Mouse (Mus musculus) kidney, postnatal 0 days (tissue): ENCODE measurements around the gene Retreg2. TPM values are rescaled to one million over a fixed set of nuclear protein-coding genes. Genes with fewer than 3 reads are reported as not detected.

Experiments
- ATAC-seq: fragments of 200-750 bp; cut with Nextera tagmentation; replicated peaks from 2 replicates; pipeline ENCODE4 v1.8.0; 2017; ENCODE audit warnings: low read depth, moderate number of reproducible peaks, moderate TSS enrichment, moderate library complexity; ENCODE audit not compliant: low FRiP score
- DNase-seq: peaks from one replicate; pipeline ENCODE4 v3.0.0-alpha.2; 2016; ENCODE audit warnings: low spot score
- H3K27ac ChIP-seq: fragments of 300-500 bp; sonication (generic); 2 replicates; pipeline ENCODE4 v1.5.1; 2014; ENCODE audit warnings: mild to moderate bottlenecking
- H3K27me3 ChIP-seq: fragments of 300-500 bp; sonication (generic); 2 replicates; pipeline ENCODE4 v1.6.1; 2014; ENCODE audit warnings: low read length, mixed read lengths; ENCODE audit not compliant: insufficient read depth
- H3K36me3 ChIP-seq: fragments of 300-500 bp; sonication (generic); 2 replicates; pipeline ENCODE4 v1.6.1; 2014; ENCODE audit warnings: low read length, mixed read lengths; ENCODE audit not compliant: insufficient read depth
- H3K4me1 ChIP-seq: fragments of 300-500 bp; sonication (generic); replicated peaks from 2 replicates; pipeline ENCODE4 v1.6.1; 2014; ENCODE audit warnings: antibody characterized with exemption, low read length, mixed read lengths; ENCODE audit not compliant: insufficient read depth
- H3K4me2 ChIP-seq: fragments of 300-500 bp; sonication (generic); 2 replicates; pipeline ENCODE4 v1.6.1; 2014; ENCODE audit warnings: mild to moderate bottlenecking, low read length, moderate library complexity, mixed read lengths
- H3K4me3 ChIP-seq: fragments of 300-500 bp; sonication (generic); replicated peaks from 2 replicates; pipeline ENCODE4 v1.5.1; 2014; ENCODE audit warnings: low read depth, low read length
- H3K9ac ChIP-seq: fragments of 300-500 bp; sonication (generic); 2 replicates; pipeline ENCODE4 v1.6.1; 2014; ENCODE audit warnings: low read depth, low read length
- H3K9me3 ChIP-seq: fragments of 300-500 bp; sonication (generic); replicated peaks from 2 replicates; pipeline ENCODE4 v1.6.1; 2016; ENCODE audit warnings: low read length, inconsistent platforms, mixed read lengths
- CTCF ChIP-seq: IDR thresholded peaks from 2 replicates; pipeline ENCODE4 v1.5.1; 2016; ENCODE audit warnings: antibody characterized with exemption, low read depth, mild to moderate bottlenecking, moderate library complexity
- WGBS: fragments of 180-500 bp; shearing (Covaris S2); extraction: QIAGEN DNeasy Blood & Tissue Kit; methylation state at CpG from one replicate; pipeline ENCODE4 v1.1.7; 2014; 5-methylcytosine and 5-hydroxymethylcytosine counted together
- polyA plus RNA-seq: library from polyadenylated mRNA; unstranded; fragments of >200 nt; fragmentation: Nextera tagmentation; extraction: Ambion mirVana; gene quantifications from 2 replicates; pipeline ENCODE4 v1.2.1, GENCODE M21; 2015

The Retreg2 gene
- polyA plus RNA-seq, 1 experiment from 2014 or later: 52.0 TPM

DNA sequence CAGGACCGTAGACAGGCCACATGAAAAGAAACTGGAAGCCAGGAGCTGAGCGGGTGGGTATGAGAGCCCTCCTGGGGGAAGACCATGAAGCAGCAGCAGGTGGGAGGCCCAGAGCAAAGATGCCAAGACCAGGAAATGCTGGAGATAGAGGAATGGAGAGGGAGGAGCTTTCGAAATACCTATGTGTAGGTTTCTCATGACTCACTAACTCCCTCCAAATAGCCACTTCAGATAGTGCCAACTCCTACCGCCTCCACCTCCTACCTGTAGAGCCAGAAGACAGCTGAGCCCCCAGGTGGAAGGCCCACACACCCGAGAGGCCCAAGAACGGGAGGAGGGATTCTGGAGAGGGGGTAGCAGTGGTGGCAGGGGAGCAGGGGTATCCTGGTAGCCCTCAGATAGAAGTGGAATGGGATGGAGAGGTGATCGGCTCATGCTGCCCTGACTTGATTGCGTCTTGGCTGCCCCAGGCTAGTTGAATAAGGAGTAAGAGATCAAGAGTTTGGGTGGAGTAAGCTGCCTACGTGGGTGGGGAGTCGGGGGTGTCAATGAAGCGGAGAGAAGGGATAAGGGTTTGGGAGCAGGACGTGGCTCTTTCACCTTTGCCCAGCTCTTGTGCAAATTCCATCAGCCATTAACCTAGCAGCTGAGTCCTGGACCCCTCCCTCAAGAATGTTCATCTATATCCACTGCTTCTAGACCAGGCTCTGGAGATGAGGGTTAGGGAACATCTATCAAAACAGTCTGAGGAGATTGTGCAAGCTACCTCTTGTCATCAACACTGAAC is 9.0 kb upstream of the Retreg2 start, which contains the start of gene Slc23a3:
TSS of gene Slc23a3 (minus strand) at position 470 of the 787 bp plus-strand sequence.
- no peaks in the 10 kb centered on the region for H3K9me3 ChIP-seq
- WGBS: 43% methylated on average over 12 of the region's 12 CpGs
- no peak for TF ChIP-seq CTCF

DNA sequence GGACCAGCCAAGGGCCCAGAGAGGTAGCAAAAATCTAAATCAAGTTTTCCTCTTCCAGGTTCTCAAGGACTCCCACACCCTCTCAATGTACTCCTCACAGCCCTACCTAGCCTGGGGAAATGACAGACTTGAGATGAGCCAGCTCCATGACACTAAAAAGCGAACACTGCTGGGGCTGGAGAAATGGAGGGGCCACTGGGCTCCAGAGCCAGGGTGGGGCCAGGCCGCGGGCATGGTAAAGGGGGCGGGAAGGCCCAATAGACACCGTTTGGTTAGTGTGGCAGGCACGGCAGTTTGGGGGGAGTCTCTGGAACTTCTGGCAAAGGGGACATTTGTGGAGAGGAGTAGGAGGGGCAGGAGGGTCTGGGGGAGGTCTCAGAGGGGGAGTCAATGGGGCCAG is 6.3 kb upstream of the Retreg2 start:
- Histone ChIP-seq H3K4me2 (no peak overlapping the region), H3K27ac (no peak overlapping the region), H3K9me3 (no peaks in the 10 kb centered on the region), H3K27me3 (no peaks in the 10 kb centered on the region), H3K4me1 (peaks cover 7% of the 10 kb centered on the region; the same call in 1 of the 2 replicates), H3K9ac (no peak overlapping the region), H3K36me3 (peaks cover 20% of the 10 kb centered on the region), H3K4me3 (no peak overlapping the region)
- DNase-seq (no peak), ATAC-seq (no peak)
- WGBS: 81% methylated on average over 6 of the region's 6 CpGs
- TF ChIP-seq CTCF: no peak

More for the DNA sequence above, 9.0 kb upstream of the Retreg2 start, which contains the start of gene Slc23a3:
- H3K4me1 ChIP-seq: no peaks in the 10 kb centered on the region
- H3K4me3 ChIP-seq: no peak within 1 kb of the TSS
- H3K27ac ChIP-seq: peak within 1 kb of the TSS; percentile 47; the same call in 1 of the 2 replicates
- H3K4me2 ChIP-seq: peak within 1 kb of the TSS; percentile 33; the same call in 1 of the 2 replicates
- DNase-seq: peak; percentile 42
- H3K9ac ChIP-seq: no peak within 1 kb of the TSS
- H3K27me3 ChIP-seq: no peaks in the 10 kb centered on the region
- ATAC-seq: peak; percentile 85
- H3K36me3 ChIP-seq: peaks cover 16% of the 10 kb centered on the region

DNA sequence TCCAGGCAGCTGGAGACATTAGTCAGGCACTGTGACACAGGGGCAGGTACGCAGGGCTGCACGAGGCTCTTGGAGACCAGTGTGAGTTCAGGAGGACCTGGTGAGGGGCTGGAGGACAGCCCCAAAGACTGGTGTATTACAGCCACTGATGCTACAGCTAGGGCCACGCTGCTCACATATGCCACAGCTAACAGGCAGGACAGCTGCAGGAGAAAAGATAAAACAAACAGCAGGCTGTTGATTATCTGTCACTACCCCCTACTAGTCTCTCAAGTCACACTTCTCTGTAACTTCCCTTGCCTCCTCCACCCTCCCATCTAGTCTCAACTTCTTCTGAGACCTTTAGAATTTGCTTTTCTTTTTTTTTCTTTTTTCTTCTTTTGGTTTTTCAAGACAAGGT is 5.8 kb upstream of the Retreg2 start:
- Histone ChIP-seq H3K9ac (no peak overlapping the region), H3K36me3 (peaks cover 20% of the 10 kb centered on the region), H3K27me3 (no peaks in the 10 kb centered on the region), H3K4me2 (no peak overlapping the region), H3K27ac (no peak overlapping the region), H3K4me3 (no peak overlapping the region), H3K4me1 (peaks cover 7% of the 10 kb centered on the region; the same call in 1 of the 2 replicates), H3K9me3 (no peaks in the 10 kb centered on the region)
- ATAC-seq (no peak), DNase-seq (no peak)
- TF ChIP-seq CTCF: no peak
- WGBS: 69% methylated on average over 3 of the region's 3 CpGs

DNA sequence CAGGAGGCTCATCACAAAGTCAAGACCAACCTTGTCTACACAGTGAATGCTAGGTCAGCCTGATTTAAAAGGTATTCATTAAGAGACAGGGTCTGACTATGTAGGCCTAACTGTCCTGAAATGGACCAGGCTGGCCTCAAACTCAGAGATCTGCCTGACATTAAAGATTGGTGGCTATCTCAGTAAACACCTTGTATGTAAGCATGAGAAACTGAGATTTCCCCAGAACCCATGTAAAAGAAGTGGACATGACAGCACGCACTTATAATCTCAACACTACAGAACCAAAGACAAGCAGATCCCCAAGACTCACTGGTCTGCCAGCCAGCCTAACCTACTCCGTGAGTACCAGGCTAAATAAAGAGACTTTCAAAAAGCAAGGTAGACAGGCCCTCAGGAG is 4.1 kb upstream of the Retreg2 start:
- Histone ChIP-seq H3K36me3 (peaks cover 20% of the 10 kb centered on the region), H3K9ac (no peak overlapping the region), H3K27me3 (no peaks in the 10 kb centered on the region), H3K9me3 (no peaks in the 10 kb centered on the region), H3K4me1 (peaks cover 11% of the 10 kb centered on the region; the same call in 1 of the 2 replicates), H3K4me3 (no peak overlapping the region), H3K4me2 (no peak overlapping the region), H3K27ac (no peak overlapping the region)
- no peak for ATAC-seq
- DNase-seq: no peak
- WGBS: 98% methylated on average over 2 of the region's 2 CpGs
- TF ChIP-seq CTCF: no peak

DNA sequence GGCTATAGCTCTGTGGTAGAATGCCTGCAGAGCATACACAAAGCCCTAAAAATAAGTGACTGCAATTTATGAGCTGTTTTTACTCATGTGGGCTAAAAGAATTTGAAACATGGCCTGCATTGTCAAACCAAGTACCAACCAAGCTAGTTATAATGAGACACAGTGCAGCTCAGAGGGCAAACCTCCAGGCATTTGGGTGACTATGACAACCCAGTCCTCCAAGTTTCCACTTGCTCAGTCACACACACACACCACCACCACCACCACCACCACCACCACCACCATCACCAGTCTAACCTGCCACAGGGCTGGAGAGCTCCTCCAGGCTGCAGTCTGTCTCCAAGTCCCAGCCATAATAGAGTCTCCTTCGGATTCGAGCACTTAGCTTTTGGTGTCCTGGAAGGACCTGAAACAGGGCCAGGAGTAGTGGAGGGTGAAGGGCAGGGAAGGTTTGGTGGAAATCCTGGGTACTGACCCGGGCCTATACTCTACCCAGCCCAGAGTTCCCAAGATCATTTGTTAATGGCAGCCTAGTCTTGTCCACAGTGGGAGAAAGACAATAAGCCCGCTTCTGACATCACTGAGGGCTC is 1.9 kb upstream of the Retreg2 start:
- TF ChIP-seq CTCF: no peak
- H3K4me3 ChIP-seq: peak overlapping the region; percentile 73
- H3K4me2 ChIP-seq: peak overlapping the region; percentile 88
- 52% methylated on average over 4 of the region's 4 CpGs for WGBS
- H3K36me3 ChIP-seq: peaks cover 31% of the 10 kb centered on the region
- H3K27ac ChIP-seq: peak overlapping the region; percentile 97
- H3K27me3 ChIP-seq: no peaks in the 10 kb centered on the region
- DNase-seq: no peak
- H3K9me3 ChIP-seq: no peaks in the 10 kb centered on the region
- no peak for ATAC-seq
- H3K9ac ChIP-seq: peak overlapping the region; percentile 85
- H3K4me1 ChIP-seq: peaks cover 14% of the 10 kb centered on the region; the same call in 1 of the 2 replicates

DNA sequence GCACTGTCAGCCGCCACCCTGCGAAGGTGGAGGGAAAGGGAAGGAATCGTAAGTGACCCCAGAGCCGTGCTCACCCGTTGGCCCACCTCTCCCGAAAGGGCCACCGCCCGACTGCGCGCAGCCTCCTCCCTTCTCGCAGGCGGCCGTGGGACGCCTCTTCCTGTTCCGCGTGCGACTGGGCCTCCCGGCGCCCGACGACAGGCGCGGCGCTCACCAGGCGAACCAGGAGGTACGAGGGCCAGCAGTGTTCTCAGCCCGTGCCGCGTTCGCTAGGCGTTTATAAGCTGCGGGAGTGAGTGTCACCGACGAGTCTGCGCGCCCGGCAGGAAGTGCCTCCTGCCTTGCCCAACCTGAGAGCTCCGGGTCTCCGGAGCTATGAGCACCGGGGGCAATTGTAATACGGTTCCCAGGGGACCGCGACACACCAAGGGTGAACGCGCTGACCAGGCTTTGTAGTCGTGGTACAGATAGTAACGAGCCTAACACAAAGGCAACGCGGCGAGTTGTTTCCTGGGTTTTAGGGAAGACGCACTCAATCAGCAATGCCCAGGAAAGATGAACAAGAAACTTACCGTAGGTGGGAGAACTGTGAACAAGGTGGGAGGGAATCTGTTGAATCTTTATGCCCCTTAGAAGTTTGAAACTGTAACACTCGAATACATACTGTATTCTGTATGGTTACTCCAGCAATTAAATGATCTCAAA is 940 bp upstream of the Retreg2 start:
- no peaks in the 10 kb centered on the region for H3K27me3 ChIP-seq
- no peak for TF ChIP-seq CTCF
- H3K9me3 ChIP-seq: no peaks in the 10 kb centered on the region
- peak overlapping the region; percentile 88 for H3K4me2 ChIP-seq
- under 1% methylated on average over 53 of the region's 53 CpGs for WGBS
- ATAC-seq (peak; percentile 14), DNase-seq (peak; percentile 69)
- peak overlapping the region; percentile 97 for H3K27ac ChIP-seq
- peak overlapping the region; percentile 85 for H3K9ac ChIP-seq
- H3K4me1 ChIP-seq: peaks cover 14% of the 10 kb centered on the region; the same call in 1 of the 2 replicates
- H3K36me3 ChIP-seq: peaks cover 30% of the 10 kb centered on the region
- H3K4me3 ChIP-seq: peak overlapping the region; percentile 73
